Mouse (Mus musculus): ENCODE results near the gene Hvcn1. TPM values are rescaled to one million over a fixed set of nuclear protein-coding genes. Genes with fewer than 3 reads are reported as not detected.

Hvcn1 gene
- polyA plus RNA-seq, 2 experiments = 8.6 to 9.6 TPM

- DNase-seq (ENCODE audit: low spot score) = no peak
Measured at GRCm38 (mm10) chr5:122165233-122165915, 41.2 kb upstream of the Hvcn1 start.

GRCm38 (mm10) chr5:122166636-122167161 is 39.9 kb upstream of the Hvcn1 start:
- TF ChIP-seq POLR2A (IDR thresholded peaks at IDR 0.05; ENCODE audit: borderline replicate concordance, extremely low read depth, insufficient read depth, insufficient read length) = no peak
- H3K4me1 ChIP-seq (ENCODE audit: control insufficient read depth, insufficient read depth, low read length) = peaks cover 23% of the 10 kb centered on the region
- H3K9ac ChIP-seq (ENCODE audit: low read depth, low read length, severe bottlenecking) = 0 out of 2 replicates have a peak overlapping the region, but pooled peaks have one; percentile 4
- no peak for DNase-seq (ENCODE audit: low spot score)
- no peak overlapping the region for H3K27ac ChIP-seq (replicated peaks; ENCODE audit: low read depth, low read length)
- no peak overlapping the region for H3K4me2 ChIP-seq (replicated peaks; ENCODE audit: low read depth, low read length, severe bottlenecking)
- H3K27me3 ChIP-seq (ENCODE audit: control insufficient read depth, insufficient read depth, low read length) = no peaks in the 10 kb centered on the region
- 65% methylated on average over 8 of the region's 8 CpGs for WGBS
- peaks cover 94% of the 10 kb centered on the region for H3K36me3 ChIP-seq (ENCODE audit: control insufficient read depth, insufficient read depth, low read length)
- no peak for ATAC-seq (ENCODE audit: low FRiP score, low read depth)
- no peaks in the 10 kb centered on the region for H3K9me3 ChIP-seq (ENCODE audit: control insufficient read depth, low read length)
- no peak overlapping the region for H3K4me3 ChIP-seq (replicated peaks; ENCODE audit: low read length)

More at GRCm38 (mm10) chr5:122165233-122165915, 41.2 kb upstream of the Hvcn1 start:
- H3K27ac ChIP-seq (replicated peaks; ENCODE audit: low read depth, low read length) = 0 out of 2 replicates have a peak overlapping the region, but pooled peaks have one; percentile 34
- no peak overlapping the region for H3K4me3 ChIP-seq (replicated peaks; ENCODE audit: low read length)
- no peak for TF ChIP-seq POLR2A (IDR thresholded peaks at IDR 0.05; ENCODE audit: borderline replicate concordance, extremely low read depth, insufficient read depth, insufficient read length)
- ATAC-seq (ENCODE audit: low FRiP score, low read depth) = no peak
- no peaks in the 10 kb centered on the region for H3K27me3 ChIP-seq (ENCODE audit: control insufficient read depth, insufficient read depth, low read length)
- 57% methylated on average over 6 of the region's 6 CpGs for WGBS
- no peak overlapping the region for H3K4me2 ChIP-seq (replicated peaks; ENCODE audit: low read depth, low read length, severe bottlenecking)
- H3K36me3 ChIP-seq (ENCODE audit: control insufficient read depth, insufficient read depth, low read length) = peaks cover 92% of the 10 kb centered on the region
- peaks cover 31% of the 10 kb centered on the region for H3K4me1 ChIP-seq (ENCODE audit: control insufficient read depth, insufficient read depth, low read length)
- H3K9me3 ChIP-seq (ENCODE audit: control insufficient read depth, low read length) = no peaks in the 10 kb centered on the region
- no peak overlapping the region for H3K9ac ChIP-seq (ENCODE audit: low read depth, low read length, severe bottlenecking)

- no peak for ATAC-seq (ENCODE audit: low FRiP score, low read depth)
- TF ChIP-seq POLR2A (IDR thresholded peaks at IDR 0.05; ENCODE audit: borderline replicate concordance, extremely low read depth, insufficient read depth, insufficient read length) = no peak
- Histone ChIP-seq H3K4me2 (replicated peaks; ENCODE audit: low read depth, low read length, severe bottlenecking) (no peak overlapping the region), H3K4me1 (ENCODE audit: control insufficient read depth, insufficient read depth, low read length) (peaks cover 7% of the 10 kb centered on the region), H3K4me3 (replicated peaks; ENCODE audit: low read length) (no peak overlapping the region), H3K27me3 (ENCODE audit: control insufficient read depth, insufficient read depth, low read length) (no peaks in the 10 kb centered on the region), H3K9ac (ENCODE audit: low read depth, low read length, severe bottlenecking) (no peak overlapping the region), H3K36me3 (ENCODE audit: control insufficient read depth, insufficient read depth, low read length) (peaks cover 96% of the 10 kb centered on the region), H3K9me3 (ENCODE audit: control insufficient read depth, low read length) (no peaks in the 10 kb centered on the region), H3K27ac (replicated peaks; ENCODE audit: low read depth, low read length) (no peak overlapping the region)
- DNase-seq (ENCODE audit: low spot score) = no peak
- 91% methylated on average over 13 of the region's 14 CpGs for WGBS
Measured at GRCm38 (mm10) chr5:122168344-122169069, 38.1 kb upstream of the Hvcn1 start.

DNA sequence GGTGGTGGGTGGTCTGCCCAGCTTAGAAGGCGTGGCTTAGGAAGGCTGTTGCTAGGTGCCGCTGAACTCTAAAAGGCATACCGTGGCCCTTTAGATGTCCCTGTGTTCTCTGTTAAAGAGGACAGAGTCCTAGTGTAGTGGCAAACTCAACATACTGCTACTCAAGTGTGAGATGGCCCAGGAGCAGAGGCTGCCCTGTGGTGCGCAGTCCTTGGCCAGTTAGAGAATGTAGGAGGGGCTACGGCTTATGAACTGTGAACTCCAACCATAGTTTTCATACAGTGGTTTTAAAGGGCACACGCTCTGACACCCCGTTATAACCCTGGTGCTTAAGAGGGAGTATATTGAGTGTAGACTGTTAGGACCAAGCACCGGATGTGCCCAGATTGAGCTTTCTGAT is 35.5 kb upstream of the Hvcn1 start:
- Histone ChIP-seq H3K4me2 (replicated peaks; ENCODE audit: low read depth, low read length, severe bottlenecking) (no peak overlapping the region), H3K27ac (replicated peaks; ENCODE audit: low read depth, low read length) (no peak overlapping the region), H3K9me3 (ENCODE audit: control insufficient read depth, low read length) (no peaks in the 10 kb centered on the region), H3K4me1 (ENCODE audit: control insufficient read depth, insufficient read depth, low read length) (0 out of 2 replicates have a peak, but pooled peaks cover 4% of the 10 kb centered on the region), H3K4me3 (replicated peaks; ENCODE audit: low read length) (no peak overlapping the region), H3K27me3 (ENCODE audit: control insufficient read depth, insufficient read depth, low read length) (no peaks in the 10 kb centered on the region), H3K36me3 (ENCODE audit: control insufficient read depth, insufficient read depth, low read length) (peaks cover 84% of the 10 kb centered on the region), H3K9ac (ENCODE audit: low read depth, low read length, severe bottlenecking) (no peak overlapping the region)
- no peak for DNase-seq (ENCODE audit: low spot score)
- 96% methylated on average over 8 of the region's 8 CpGs for WGBS
- no peak for TF ChIP-seq POLR2A (IDR thresholded peaks at IDR 0.05; ENCODE audit: borderline replicate concordance, extremely low read depth, insufficient read depth, insufficient read length)
- ATAC-seq (ENCODE audit: low FRiP score, low read depth) = no peak

GRCm38 (mm10) chr5:122175402-122175801 is 31.2 kb upstream of the Hvcn1 start:
- peaks cover 63% of the 10 kb centered on the region for H3K36me3 ChIP-seq (ENCODE audit: control insufficient read depth, insufficient read depth, low read length)
- H3K4me2 ChIP-seq (replicated peaks; ENCODE audit: low read depth, low read length, severe bottlenecking) = no peak overlapping the region
- no peaks in the 10 kb centered on the region for H3K27me3 ChIP-seq (ENCODE audit: control insufficient read depth, insufficient read depth, low read length)
- no peak overlapping the region for H3K9ac ChIP-seq (ENCODE audit: low read depth, low read length, severe bottlenecking)
- H3K9me3 ChIP-seq (ENCODE audit: control insufficient read depth, low read length) = no peaks in the 10 kb centered on the region
- H3K4me3 ChIP-seq (replicated peaks; ENCODE audit: low read length) = no peak overlapping the region
- TF ChIP-seq POLR2A (IDR thresholded peaks at IDR 0.05; ENCODE audit: borderline replicate concordance, extremely low read depth, insufficient read depth, insufficient read length) = no peak
- H3K27ac ChIP-seq (replicated peaks; ENCODE audit: low read depth, low read length) = no peak overlapping the region
- WGBS = 81% methylated on average over 2 of the region's 2 CpGs
- no peaks in the 10 kb centered on the region for H3K4me1 ChIP-seq (ENCODE audit: control insufficient read depth, insufficient read depth, low read length)
- no peak for DNase-seq (ENCODE audit: low spot score)
- no peak for ATAC-seq (ENCODE audit: low FRiP score, low read depth)
